Mouse (Mus musculus) left cerebral cortex, adult 8-10 months (tissue): ENCODE results near the gene Fam129a. TPM values are rescaled to one million over a fixed set of nuclear protein-coding genes. Genes with fewer than 3 reads are reported as not detected.
"Not testable (repeated sequence)": the region's sequence is repeated elsewhere in the genome, so short reads cannot be mapped to it uniquely, and the experiment has no call there.

Experiments used
- DNase-seq, 2 experiments: peaks; one replicate each; pipeline ENCODE4 v3.0.0; 2022; ENCODE audit warnings: low spot score in 2 of 2
- total RNA-seq, 4 experiments: library from RNA; stranded (reverse); gene quantifications; 2 replicates each; pipeline ENCODE4 v1.2.4; 2022

The Fam129a gene
- total RNA-seq, 4 experiments from 2014 or later, result 1.5 to 3.0 (median 2.7) TPM

DNA sequence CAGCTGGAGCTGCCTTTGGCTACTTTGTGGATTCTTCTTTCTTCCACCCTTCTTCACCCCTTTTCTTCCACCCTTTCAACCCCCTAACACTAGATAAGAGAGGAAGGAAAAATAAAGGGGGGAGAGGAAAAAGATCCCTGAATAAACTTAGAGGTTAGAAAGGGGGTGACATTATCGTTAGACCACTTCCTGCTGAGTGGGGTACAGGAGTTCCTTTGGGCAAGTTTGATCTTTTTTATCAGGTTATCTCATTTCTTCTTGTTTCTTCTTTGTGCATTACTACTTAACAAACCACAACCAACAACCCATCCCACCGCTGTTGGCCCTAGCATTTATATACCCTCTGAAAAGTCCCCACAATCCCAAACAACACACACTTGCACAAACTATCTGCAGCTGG, 154.6 kb downstream of the Fam129a start:
- no peak for DNase-seq

DNA sequence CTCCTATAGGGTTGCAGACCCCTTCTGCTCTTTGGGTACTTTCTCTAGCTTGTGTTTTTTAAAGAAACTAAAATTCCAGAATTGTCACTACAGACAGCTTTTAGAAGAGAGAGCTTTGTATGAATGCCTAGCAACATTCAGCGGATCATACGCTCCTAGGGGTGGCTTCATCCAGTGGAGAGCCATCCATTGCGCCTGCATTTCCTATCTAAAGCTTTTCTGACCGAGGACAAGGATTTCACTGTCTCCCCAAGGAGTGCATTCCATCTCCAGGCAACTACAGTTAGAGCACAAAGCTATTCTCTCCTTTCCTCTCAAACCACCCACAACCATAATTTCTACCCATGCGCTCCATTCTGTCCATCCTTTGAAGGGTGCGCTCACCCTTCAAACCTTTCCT, 155.4 kb downstream of the Fam129a start:
- no peak for DNase-seq

DNA sequence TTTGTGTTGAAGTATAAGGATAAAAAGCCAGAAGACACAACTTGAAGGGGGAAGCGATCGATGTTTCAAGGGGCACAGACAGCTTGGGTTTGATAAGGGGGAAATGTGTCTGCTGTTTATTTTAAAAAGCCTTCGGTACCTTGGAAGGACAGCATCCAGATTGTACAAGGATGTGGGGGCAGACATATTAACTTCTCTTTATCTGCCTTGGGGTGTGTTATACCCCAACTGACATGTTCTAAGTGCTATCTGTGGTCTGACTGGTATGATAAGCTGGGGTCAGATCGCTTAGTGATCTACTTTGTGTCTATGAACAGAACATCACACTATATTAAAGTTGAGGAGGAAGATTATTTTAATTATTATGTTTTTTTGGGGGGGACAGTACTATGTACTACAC, 157.2 kb downstream of the Fam129a start:
- DNase-seq, result no peak

DNA sequence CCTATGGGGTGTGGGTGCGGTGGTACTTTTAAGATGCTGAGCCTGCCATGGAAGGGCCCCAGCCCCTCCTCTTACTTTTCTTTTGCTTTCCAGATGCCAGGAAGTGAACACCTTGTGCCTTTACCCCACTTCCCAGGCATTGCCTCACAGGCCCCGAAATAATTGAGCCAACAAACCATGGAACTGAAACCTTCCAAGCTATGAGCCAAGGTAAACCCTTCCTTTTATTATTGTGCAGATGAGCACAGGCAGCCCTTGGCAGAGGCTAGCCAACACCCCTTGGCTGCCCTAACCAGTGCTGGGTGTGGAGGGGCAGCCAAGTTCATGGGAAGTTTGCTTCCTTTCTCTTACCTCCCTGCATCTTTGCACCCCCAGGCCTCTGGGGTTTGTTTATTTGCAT, 166.2 kb downstream of the Fam129a start:
- DNase-seq, result no peak

DNA sequence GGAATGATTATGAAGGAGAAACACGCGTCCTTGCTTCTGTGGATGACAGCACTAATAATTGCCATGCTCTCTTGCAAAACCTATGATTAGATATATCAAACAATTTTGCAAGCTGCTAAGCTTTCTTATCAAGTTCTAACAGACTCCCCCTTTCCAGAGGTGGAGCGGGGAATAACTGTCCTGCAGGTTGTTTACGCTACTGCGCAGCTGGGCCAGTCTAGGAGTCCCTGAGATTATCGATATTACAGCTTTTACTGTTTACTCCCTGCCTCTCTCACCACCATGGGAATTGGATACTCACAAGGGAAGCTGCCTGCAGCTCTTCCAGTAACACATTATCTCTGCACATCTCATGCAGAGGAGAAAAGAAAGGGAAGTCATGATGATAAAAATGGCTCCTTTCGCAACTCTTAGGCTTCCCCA, 170.2 kb downstream of the Fam129a start:
- DNase-seq, result no peak

DNA sequence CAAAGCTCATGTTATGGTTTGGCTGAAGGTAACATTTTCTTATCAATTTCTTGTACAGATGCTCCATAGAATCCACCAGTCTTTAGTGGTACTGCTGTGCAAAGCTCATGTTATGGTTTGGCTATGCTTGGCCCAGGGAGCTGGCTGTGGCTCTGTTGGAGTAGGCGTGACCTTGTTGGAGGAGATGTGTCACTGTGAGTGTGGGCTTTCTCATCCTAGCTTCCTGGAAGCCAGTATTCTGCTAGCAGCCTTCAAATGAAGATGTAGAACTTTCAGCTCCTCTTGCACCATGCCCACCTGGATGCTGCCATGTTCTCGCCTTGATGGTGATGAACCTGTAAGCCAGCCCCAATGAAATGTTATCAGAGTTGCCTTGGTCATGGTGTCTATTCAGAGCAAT, 178.9 kb downstream of the Fam129a start:
- not testable (repeated sequence) for DNase-seq

DNA sequence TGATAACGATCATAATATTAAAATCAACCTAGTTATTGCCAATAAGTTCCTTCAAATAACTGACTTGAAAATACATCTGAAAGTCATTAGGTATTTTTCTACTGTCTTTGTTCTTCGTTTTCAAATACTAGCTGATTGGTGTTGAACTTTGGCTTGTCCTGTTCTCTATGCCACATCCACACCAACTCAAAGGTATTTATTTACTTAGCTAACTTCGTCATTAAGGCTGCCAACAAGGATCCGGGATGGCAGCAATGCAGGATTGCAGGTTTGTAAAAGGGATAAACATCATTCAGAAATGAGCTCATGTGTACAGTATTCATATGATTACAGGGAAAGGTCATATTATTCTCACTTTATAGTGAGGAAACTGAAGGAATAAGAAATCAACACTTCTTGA, 182.0 kb downstream of the Fam129a start:
- no peak for DNase-seq

DNA sequence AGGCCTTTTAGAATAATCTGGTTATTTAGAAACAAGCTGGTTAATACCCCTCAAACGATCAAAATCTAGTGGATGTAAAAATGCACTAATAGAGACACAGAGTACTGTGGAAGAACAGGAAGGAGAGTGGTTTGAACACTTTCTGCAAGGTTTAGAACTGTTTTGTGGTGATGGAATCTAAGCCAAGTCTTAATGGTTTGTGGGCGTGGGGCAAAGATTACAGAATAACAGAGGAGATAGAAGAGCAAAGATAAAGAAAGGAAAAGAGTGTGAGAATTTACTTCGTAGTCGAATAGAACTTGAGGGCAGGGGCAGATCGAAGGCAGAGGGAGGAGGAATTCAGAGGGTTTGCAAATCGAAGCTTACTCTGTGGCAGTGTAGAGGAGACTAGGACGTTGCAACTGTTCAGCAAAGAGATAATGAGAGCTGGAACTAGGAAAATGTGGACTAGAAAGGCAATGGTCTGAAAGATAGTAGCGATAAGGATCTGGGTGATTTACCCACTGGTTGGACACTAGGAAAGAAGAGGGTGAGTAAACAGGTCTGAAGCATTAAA, 182.5 kb downstream of the Fam129a start:
- no peak for DNase-seq

DNA sequence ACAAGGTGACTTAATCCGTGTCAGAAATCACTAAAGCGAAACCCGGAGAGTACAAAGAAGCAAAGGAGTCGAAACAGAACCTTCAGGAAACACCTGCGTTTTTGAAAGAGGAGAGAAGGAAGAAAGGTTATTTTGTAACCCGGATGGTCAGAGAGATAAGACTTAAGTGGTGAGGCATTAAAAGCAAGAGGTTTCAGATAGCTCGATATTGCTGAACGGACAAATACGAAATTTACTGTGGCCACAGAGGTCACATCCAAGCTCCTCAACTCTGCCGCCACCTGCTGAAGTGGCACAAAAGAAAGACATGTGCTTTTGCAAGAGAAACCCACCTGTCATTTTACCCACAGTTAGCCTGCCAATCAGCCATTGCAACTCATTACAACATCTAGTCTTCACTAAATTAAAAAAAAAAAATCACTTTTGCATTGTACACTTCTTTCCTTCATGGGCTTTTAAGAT, 183.1 kb downstream of the Fam129a start:
- no peak for DNase-seq

DNA sequence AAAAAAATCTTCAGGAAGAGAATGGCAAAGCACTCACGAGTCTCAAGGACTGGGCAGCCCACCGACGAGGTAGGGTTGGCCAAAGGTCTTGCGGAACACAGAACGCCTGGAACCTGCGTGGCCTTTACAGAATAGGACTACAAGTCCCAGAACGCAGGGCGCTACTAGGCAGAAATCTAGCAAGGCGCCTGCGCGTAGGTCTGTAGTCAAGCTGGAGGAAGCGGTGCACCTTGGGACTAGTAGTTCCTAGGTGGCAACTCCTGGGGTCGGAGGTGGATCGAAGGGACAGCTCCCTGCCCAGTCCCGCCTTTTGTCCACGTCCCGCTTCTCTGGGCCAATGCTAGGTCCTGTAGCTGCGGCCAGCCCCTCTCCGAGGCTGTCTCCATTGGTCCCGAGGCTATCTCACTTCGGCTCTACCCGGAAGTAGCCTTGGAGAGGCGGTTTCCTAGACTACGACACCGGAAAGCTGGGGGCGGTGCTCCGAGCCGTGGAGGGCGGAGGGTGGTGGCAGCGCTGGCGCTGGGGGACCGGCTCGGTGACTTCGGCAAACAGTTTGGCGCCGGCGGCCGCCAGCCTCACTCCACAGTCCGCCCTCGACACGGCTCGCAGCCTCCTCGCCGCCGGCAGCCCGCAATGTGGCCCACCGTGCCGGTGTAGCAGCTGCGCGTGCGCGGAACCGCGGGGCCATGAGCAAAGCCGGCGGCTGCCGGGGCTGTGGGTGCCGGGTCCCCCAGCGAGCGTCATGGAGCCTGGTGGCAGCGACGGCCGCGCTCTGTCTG, 184.1 kb downstream of the Fam129a start, which contains the start of gene Edem3:
Gene Edem3 (plus strand): TSS at position 491 of the 779 bp plus-strand sequence.
- DNase-seq, result peak; percentile 81 to 100

DNA sequence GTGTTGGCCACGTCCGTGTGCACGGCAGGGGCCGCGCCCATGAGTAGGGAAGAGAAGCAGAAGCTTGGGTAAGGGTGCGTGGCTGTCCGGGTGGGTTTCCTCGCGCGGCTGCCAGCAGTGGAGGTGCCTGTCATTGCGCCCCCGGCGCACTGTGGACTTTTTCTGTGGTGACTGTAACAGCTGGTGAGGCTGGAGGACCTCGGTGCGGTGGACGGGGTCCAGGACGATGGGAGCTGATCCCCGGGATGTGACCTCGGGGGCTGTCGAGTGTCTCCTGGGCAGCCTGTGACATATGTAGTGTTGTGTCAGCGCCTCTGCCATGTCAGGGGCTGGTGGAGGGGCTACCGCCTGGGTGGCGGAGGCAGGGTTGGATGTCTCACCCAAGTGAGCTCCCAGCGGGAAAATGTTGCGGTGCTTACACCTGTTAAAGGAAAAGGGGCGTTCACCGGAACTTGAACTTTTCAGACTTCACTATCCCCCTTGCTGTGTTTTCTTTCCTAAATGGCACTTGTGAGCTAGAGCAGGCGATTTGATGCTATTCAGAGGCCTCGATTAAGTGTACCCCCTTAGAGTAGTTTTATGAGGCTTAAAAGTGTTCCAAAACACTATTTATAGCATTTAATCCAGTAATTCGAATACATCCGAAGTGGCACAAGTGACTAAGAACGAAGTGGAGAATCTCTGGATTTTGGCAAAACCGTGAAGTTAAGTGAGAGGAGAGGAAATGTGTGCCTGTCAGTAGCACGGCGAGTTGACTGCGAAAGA, 184.9 kb downstream of the Fam129a start:
- peak; percentile 49 for DNase-seq

DNA sequence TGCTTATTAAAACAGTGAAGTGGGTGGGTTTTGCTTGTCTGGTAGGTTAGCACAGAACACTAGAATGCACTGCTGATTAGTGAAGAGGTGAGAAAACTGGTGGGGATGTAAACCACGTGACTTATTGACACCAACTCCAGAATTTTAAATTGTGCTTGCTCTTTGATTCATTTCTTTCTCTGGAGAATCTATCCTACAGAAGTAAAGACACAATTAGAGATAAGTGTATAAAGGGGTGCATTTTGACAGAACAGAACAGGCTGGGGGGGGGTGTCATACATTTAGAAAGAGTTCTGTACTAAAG, 185.4 kb downstream of the Fam129a start:
- no peak for DNase-seq

DNA sequence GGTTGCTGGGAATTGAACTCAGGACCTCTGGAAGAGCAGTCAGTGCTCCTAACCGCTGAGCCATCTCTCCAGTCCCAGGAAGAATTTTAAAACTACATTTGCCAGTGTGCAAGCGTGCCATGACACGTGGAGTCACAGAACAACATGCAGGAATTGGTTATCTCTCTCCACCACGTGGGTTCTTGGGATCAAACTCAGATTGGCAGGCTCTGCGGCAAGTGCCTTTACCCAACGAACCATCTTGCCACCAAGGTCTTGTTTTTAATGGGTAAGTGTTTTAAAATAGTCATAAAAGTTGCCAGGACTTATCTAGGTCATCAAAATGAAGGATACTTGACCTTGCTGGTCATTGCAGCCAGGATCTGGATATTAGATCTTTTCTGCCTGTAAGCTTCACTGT, 187.3 kb downstream of the Fam129a start:
- no peak for DNase-seq

DNA sequence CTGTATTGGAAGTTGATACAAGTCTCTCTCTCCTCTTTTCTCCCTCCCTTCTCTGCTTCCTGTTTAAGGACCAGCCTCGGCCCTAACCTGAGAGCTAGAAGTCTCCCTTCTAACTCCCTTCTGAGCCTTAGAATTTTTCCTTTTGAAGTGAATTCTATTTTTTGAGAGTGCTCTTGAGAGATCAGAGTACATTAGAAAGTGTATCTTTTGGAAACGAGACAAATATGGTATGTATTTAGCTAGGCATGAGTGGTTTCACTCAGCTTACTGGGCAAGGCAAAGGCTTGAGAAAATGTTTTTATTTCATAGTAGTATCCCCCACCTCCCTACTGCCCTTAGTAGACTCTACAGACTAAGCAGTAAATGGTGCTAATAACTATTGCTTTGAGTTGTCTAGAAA, 188.0 kb downstream of the Fam129a start:
- DNase-seq, result no peak

DNA sequence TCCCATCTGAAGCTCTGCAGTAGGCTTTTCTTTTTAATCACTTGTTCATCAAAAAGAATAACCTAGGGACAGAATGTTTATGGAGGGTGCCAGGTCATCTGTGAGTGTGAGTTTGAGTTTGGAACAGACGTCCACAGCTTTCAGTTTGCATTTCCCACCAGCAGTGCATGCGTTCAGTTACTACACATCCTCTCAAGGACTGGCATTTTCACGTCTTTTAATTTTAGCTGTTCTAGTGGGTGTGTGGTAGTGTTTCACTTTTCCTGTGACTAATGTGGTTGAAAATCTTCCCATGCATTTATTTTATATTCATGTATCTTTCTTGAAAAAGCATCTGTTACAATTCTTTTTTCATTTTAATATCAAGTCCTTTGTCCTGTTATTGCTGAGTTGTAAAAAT, 193.2 kb downstream of the Fam129a start:
- peak in 1 of 2 experiments; percentile 19 for DNase-seq

DNA sequence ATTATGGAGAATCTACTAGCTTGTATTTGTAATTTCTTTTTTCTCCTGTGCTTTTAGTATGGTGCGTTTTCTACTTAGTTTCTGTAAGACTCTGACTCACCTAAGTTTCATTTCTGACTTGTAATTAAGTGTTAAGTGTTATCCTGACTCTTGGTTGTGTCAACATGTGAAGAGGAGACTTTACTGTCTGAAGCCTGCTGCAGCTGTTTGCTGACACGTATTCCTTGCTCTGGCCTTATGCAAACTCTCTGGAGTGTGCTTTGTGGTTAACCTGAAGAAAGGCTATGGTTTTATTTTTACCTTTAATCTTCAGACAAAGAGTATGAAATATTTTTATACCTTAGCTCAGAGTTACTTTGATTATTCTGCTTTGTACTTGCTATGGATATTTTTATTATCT, 195.2 kb downstream of the Fam129a start:
- DNase-seq, result no peak

DNA sequence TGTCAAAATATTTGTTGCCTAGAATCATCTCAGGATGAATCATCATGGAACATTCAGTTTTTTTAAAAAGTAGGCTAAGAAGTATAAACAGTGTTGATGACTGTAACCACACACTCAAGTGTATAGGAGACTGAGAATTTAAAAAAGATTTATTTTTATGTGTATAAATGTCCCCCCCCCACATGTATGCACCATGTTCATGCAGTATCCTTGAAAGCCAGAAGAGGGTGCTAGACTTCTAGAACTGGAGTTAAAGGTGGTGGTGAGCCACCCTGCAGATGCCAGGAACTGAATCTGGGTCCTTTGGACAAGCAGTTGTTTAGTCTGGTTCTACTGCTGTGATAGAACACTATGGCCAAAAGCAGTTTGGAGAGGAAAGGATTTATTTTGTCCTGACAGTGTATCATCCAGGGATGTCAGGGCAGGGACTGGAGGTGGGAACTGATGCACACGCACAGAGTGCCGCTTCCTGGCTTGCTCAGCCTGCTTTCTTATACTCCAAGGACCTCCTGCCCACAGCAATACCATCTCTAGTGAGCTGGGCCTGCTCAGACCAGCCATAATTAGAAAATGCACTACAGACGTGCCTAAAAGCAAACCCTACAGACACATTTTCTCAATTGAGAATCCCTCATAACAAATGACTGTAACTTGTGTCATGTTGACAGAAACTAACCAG, 196.1 kb downstream of the Fam129a start:
- DNase-seq, result no peak

DNA sequence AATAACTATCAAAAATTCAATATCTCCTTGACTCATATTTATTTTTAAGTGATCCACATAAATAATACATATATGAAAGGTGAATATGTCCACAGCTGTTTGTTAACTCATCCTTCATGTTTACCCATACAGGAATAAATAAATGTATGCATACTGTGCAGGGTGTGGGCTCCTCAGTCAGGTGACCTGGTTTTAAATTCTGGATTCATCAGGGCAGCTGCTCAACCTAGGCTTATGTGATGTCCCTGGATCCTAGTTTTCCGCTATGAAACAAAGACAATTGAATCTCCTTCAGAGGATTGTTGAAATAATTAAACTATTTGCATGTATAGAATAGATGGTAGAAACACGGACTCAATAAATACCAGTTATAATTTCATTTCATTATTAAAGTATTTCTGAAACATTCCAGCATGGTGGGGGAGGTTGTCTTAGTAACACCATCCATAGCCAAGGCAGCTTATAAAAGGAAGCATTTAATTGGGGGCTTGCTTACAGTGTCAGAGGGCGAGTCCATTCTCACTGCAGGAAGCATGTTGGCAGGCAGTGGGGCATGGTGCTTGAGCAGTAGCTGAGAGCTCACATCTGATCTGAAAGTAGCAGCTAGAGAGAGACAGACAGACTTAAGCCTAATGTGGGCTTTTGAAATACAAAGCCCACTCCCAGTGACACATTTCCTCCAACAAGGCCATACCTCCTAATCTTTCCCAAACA, 198.4 kb downstream of the Fam129a start:
- no peak for DNase-seq
